Mouse (Mus musculus) ES-Bruce4 (cell line): Measurements from ENCODE around the gene Nexn.

Experiments
- CTCF ChIP-seq: IDR thresholded peaks from one replicate; pipeline ENCODE4 v1.8.1; 2011; ENCODE audit warnings: low read depth, low read length
- EP300 ChIP-seq: IDR thresholded peaks from 2 replicates; pipeline ENCODE4 v1.6.1; 2011; ENCODE audit warnings: low read depth, low read length; ENCODE audit not compliant: insufficient read depth
- POLR2A ChIP-seq: IDR thresholded peaks from one replicate; pipeline ENCODE4 v1.8.1; 2011; ENCODE audit warnings: low read length; ENCODE audit not compliant: insufficient read depth

- TF ChIP-seq CTCF (no peak), POLR2A (no peak), EP300 (no peak)
These were observed 30.3 kb downstream of the Nexn start for GRCm38 (mm10) chr3:152235805-152236204.
